Mouse (Mus musculus) MEL (cell line): ENCODE results near the gene Psmb4.
"Not testable (repeated sequence)": the region's sequence is repeated elsewhere in the genome, so short reads cannot be mapped to it uniquely, and the experiment has no call there.

Experiments used
- CTCF ChIP-seq, 3 experiments: IDR thresholded peaks in 2 of 3; conservative IDR thresholded peaks in 1 of 3; 2 replicates each; pipeline ENCODE4 v1.5.1; 2011 to 2012; ENCODE audit warnings: low read length in 3 of 3, low read depth in 2 of 3, mild to moderate bottlenecking in 2 of 3, improper control_type of control experiment in 1 of 3, inconsistent platforms in 1 of 3, mixed read lengths in 1 of 3, moderate library complexity in 1 of 3; ENCODE audit not compliant: control insufficient read depth in 1 of 3, insufficient read depth in 1 of 3, poor library complexity in 1 of 3, severe bottlenecking in 1 of 3
- EP300 ChIP-seq, 2 experiments: IDR thresholded peaks; 2 replicates each; pipeline ENCODE4 v1.6.1; 2011; ENCODE audit warnings: improper control_type of control experiment in 2 of 2, low read length in 2 of 2, low read depth in 1 of 2, mild to moderate bottlenecking in 1 of 2
- ETS1 ChIP-seq: IDR thresholded peaks from 2 replicates; pipeline ENCODE4 v1.6.1; 2012; ENCODE audit warnings: low read depth, mild to moderate bottlenecking, inconsistent platforms, low read length, improper control_type of control experiment, moderate library complexity
- HCFC1 ChIP-seq: IDR thresholded peaks from 2 replicates; pipeline ENCODE4 v1.6.1; 2012; ENCODE audit warnings: low read depth, mild to moderate bottlenecking, inconsistent platforms, low read length, improper control_type of control experiment, moderate library complexity
- MAX ChIP-seq: IDR thresholded peaks from 2 replicates; pipeline ENCODE4 v1.6.1; 2011; ENCODE audit warnings: low read length, improper control_type of control experiment
- MEF2A ChIP-seq: IDR thresholded peaks from 2 replicates; pipeline ENCODE4 v1.6.1; 2014; ENCODE audit warnings: low read depth, mild to moderate bottlenecking, inconsistent platforms, low read length, improper control_type of control experiment; ENCODE audit not compliant: poor library complexity, insufficient replicate concordance, severe bottlenecking; ENCODE audit errors: extremely low read depth
- MYC ChIP-seq: IDR thresholded peaks from 2 replicates; pipeline ENCODE4 v1.6.1; 2011; ENCODE audit warnings: low read depth, mild to moderate bottlenecking, low read length, improper control_type of control experiment, moderate library complexity
- NRF1 ChIP-seq: IDR thresholded peaks from 2 replicates; pipeline ENCODE4 v1.6.1; 2014; ENCODE audit warnings: low read depth, mild to moderate bottlenecking, inconsistent platforms, low read length, improper control_type of control experiment, moderate library complexity; ENCODE audit not compliant: poor library complexity, insufficient read depth, severe bottlenecking
- POLR2A ChIP-seq, 2 experiments: IDR thresholded peaks; 2 replicates each; pipeline ENCODE4 v1.6.1; 2011 to 2012; ENCODE audit warnings: low read length in 2 of 2, mild to moderate bottlenecking in 2 of 2, control low read depth in 1 of 2, improper control_type of control experiment in 1 of 2, low read depth in 1 of 2, moderate library complexity in 1 of 2; ENCODE audit not compliant: control insufficient read depth in 1 of 2, insufficient read depth in 1 of 2, poor library complexity in 1 of 2
- RCOR1 ChIP-seq: IDR thresholded peaks from 2 replicates; pipeline ENCODE4 v1.6.1; 2012; ENCODE audit warnings: low read depth, mild to moderate bottlenecking, inconsistent platforms, low read length, improper control_type of control experiment
- TCF12 ChIP-seq: IDR thresholded peaks from 2 replicates; pipeline ENCODE4 v1.6.1; 2014; ENCODE audit warnings: low read depth, mild to moderate bottlenecking, inconsistent platforms, low read length, improper control_type of control experiment, moderate library complexity
- UBTF ChIP-seq: IDR thresholded peaks from 2 replicates; pipeline ENCODE4 v1.6.1; 2012; ENCODE audit warnings: low read depth, mild to moderate bottlenecking, inconsistent platforms, low read length, improper control_type of control experiment, moderate library complexity, borderline replicate concordance; ENCODE audit not compliant: insufficient read depth
- ZNF384 ChIP-seq: IDR thresholded peaks from 2 replicates; pipeline ENCODE4 v1.6.1; 2012; ENCODE audit warnings: low read depth, mild to moderate bottlenecking, inconsistent platforms, low read length, improper control_type of control experiment

- TF ChIP-seq NRF1; RCOR1; UBTF; CTCF (IDR thresholded peaks at IDR 0.05 in 2 of 3, conservative IDR thresholded peaks at IDR 0.05 in 1 of 3; ENCODE audit: control insufficient read depth in 1 of 3, insufficient read depth in 1 of 3, low read depth in 2 of 3, low read length in 3 of 3, poor library complexity in 1 of 3, severe bottlenecking in 1 of 3); POLR2A (IDR thresholded peaks at IDR 0.05; ENCODE audit: control insufficient read depth in 1 of 2, insufficient read depth in 1 of 2, low read depth in 1 of 2, low read length in 2 of 2, poor library complexity in 1 of 2); MEF2A; HCFC1; ZNF384; MAX; MYC: not testable (repeated sequence)
- 0 out of 2 replicates have a peak, but pooled peaks have one; percentile 24 for TF ChIP-seq ETS1
- peak; percentile 49 to 65 for TF ChIP-seq EP300 (IDR thresholded peaks at IDR 0.05; ENCODE audit: low read depth in 1 of 2, low read length in 2 of 2)
- TF ChIP-seq TCF12, result peak; percentile 72; the same call in 1 of the 2 replicates
Observed at GRCm38 (mm10) chr3:94936147-94936546, 49.4 kb upstream of the Psmb4 start.
